Mouse (Mus musculus): ENCODE measurements around the gene Mical2.
A peak's percentile ranks its signal among the peaks of the same experiment; 100 is the strongest.

Mical2 gene

DNA sequence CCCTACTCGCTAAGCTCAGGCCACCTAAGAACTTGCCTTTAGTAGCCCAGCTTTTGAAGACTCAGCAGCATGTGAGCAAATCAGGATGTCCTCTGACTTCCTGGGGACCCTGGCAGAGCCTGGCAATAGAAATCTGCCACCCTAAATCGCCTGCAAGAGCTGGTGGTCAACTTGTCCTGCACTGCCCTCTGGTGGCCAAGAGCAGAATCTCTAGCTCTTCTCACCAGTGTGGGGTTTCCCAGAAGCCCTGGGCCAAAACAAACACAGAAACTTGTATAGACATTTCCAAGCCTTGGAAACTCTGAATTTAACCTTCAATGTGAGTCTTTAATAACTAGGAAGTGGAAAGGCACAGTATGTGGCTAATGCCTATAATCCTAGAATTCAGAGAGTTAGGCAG lies 143.4 kb downstream of the Mical2 start:
- DNase-seq = peak; percentile 78

DNA sequence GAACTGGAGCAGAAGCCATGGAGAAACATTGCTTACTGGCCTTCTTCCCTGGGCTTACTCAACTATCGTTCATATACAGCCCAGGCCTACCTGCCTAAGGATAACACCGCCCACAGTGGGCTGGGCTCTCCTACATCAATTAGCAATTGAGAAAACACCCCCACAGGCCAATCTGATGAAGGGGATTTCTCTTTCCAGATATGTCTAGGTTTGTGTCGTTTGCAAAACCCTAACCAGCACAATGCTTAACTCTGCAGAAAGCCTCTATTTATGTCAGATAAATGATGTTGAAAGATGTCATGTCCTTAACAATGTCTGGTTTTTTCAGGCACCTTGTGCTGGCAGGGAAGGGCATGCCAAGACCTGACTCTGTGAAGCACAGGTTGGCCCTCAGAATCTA lies 144.3 kb downstream of the Mical2 start:
- no peak for DNase-seq

- no peak for DNase-seq
These were observed 145.7 kb downstream of the Mical2 start for GRCm38 (mm10) chr7:112371387-112371786.

- no peak for DNase-seq
These were observed 148.4 kb downstream of the Mical2 start for GRCm38 (mm10) chr7:112374035-112374434.

- DNase-seq = no peak
These were observed 149.4 kb downstream of the Mical2 start for GRCm38 (mm10) chr7:112375062-112375461.

DNA sequence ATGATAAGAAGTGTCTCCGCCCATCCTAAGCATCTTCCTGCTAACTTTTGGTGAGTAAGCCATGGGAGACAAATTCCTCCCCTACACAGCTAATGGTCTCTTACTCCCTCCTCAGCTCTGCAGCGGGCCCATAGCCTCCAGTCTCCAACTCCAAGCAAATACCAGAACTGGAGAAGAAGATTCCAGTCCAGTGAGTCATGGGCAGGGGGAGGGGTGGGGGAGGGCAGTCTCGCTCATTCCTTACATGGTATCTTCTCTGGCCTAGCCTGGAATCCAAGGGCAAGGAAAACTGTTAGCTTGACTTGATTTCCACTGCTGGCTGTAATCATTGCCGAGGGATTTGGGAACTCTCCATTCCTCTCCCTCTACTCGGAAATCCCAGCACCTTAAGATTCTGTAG lies 150.2 kb downstream of the Mical2 start:
- peak; percentile 50 for DNase-seq

DNA sequence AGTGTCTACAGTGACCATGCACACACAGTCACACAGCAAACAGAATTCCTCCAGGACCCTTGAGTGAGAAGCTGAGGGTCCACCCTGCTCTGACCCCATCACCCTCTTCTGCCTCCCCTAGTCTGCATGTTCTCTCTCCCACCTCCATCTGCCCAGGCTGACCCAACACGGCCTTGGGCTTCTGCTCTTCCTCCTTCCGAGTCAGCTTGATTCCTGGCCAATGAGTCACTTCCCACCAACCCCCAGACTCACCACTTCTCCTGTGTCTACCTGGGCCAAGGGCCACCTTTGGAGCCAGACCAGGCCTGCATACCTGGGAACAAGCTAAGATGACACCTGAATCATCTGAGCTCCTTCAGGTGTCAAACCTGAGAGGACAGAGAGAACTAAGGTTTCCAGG lies 151.0 kb downstream of the Mical2 start:
- DNase-seq = no peak

- DNase-seq = peak; percentile 75
These were observed 151.7 kb downstream of the Mical2 start for GRCm38 (mm10) chr7:112377314-112377713.

GRCm38 (mm10) chr7:112378056-112378455 lies 152.4 kb downstream of the Mical2 start:
- DNase-seq = no peak

DNA sequence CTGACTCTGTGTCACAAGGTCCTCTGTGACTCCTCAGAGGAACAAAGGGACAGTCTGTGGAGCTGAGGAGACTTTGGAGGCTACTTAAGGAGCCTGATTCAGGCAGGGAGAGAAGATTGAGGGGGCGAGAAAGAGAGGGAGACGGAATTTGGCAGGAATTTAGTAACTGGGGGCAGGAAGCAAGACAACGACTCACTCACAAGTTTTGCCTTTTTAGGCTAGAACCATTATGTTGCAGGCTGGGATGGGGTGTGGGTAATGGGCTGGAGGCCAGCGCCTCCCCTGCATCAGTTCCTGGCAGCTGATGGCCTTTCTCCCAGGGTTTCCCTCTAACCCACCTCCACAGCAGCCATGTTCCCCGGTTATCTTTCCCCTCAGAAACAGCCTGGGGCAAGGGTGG lies 152.8 kb downstream of the Mical2 start:
- no peak for DNase-seq

DNA sequence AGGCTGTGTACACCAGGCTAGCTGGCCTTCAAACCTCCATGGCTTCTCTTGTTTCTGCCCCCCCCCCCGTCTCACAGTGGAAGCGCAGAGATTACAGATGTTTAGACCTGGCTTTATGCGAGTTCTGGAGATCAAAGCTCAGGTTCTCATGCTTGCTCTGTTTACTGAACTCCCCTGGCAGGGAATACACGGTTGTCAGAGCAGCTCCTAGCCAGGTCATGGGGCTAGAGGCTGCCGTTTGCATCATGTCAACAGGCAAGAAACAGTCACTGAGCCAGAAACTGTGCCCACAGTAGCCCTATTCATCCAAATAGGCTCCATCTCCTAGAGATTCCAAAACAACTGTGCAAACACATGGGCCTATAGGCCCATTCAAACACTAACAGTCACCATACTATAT lies 160.9 kb downstream of the Mical2 start:
- DNase-seq = no peak

DNA sequence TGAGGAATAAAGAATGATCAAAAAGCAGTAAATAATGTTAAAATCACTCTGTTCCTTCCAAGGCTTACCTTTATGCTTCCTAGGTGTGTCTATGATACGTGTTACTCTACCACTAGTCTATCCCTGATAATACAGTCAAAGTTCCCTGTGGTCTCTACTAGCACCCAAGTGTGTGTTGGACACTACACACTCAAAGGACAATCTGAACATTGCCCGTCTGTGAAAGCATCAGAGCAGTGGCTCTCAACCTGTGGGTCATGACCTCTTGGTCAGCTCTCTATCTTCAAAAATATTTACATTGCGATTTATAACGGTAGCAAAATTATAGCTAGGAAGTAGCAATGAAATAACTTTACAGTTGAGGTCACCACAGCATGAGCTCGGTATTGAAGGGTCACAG lies 162.2 kb downstream of the Mical2 start:
- no peak for DNase-seq

- no peak for DNase-seq
These were observed 162.8 kb downstream of the Mical2 start for GRCm38 (mm10) chr7:112388363-112388875.

- no peak for DNase-seq
These were observed 164.1 kb downstream of the Mical2 start for GRCm38 (mm10) chr7:112389611-112390251.

GRCm38 (mm10) chr7:112390252-112390936 lies 164.7 kb downstream of the Mical2 start:
- no peak for DNase-seq

DNA sequence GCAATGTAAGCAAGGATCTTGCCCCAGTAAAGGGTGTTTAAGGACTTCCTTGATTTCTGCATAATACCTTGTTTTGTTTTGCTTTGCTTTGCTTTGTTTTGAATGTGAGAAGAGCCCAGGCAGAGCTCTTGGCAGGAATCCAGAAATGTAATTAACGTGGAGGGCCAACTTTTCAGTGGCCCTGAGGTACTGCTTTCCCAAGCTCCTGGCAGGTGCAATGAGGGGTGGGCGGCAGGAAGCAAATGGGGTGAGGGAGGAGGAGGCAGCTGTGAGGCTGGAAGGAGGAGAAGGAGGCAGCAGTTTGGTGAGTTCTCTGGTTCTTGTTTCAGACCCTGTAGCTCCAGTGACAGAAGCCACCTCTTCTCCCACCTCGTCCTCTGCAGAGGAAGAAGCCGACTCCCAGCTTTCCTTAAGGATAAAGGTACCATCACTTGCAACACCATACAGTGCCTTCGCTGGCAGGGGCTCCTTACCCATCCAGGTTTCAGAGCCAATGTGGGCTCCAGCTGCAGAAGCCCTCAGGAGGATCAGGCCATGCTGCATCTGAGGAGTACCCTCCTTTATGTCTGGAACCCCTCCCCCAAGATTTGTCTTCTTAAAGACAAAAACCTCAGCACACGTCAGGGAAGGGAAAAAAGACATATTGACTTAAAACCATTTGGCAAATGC lies 165.4 kb downstream of the Mical2 start:
- DNase-seq = no peak

GRCm38 (mm10) chr7:112397786-112398185 lies 172.1 kb downstream of the Mical2 start:
- DNase-seq = no peak

DNA sequence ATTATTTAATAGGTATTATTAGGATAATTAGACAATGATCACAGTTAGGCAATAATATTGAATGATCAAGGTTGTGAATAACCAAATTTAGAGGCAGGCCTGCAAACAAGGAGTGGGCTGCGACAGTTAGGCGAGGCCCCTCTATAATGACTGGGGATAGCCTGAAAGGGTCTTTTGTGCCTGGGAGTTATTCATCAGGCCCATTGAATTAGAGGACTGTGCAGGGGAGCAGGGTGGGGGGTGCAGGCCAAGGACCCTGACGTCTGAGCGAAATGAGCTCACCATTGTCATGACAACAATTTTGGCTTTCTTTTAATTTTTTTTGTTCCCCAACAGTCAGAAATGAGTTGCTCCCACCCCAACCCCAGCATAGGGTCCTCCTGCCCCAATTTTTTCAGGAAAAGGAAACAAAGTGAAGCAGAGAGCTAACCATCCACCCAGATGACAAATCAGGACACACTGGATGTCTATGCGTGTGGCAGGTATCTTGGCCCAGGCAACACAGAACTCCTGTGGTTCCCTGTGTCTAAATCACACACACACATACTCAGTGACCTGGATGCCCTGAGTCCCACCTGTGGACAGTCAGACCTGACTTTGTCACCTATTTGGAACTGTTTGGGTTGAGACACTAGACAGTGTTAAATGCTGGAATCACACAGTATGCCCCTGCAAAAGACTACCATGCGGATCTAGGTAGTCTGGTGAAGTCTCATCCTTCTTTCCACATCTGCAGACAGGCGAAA lies 173.9 kb downstream of the Mical2 start:
- DNase-seq = no peak

DNA sequence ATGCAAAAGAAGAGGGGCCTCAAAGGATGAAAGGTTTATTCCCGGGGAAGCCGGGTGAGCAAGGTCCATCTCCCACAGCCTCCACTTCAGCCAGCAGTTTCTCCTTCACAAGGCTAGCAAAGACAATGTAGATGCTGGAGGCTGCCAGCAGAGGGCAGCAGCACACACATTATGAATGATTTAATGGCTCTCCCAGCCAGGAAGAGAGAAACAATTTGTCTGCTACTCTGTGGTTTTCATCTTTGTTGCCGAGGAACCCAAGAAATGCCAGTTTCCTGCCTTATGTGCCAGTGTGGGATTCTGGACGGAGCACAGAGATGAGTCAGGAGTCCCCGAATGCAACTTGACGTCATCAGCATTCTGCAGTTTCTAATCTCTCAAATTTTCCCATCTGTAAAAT lies 174.5 kb downstream of the Mical2 start:
- peak; percentile 69 for DNase-seq

DNA sequence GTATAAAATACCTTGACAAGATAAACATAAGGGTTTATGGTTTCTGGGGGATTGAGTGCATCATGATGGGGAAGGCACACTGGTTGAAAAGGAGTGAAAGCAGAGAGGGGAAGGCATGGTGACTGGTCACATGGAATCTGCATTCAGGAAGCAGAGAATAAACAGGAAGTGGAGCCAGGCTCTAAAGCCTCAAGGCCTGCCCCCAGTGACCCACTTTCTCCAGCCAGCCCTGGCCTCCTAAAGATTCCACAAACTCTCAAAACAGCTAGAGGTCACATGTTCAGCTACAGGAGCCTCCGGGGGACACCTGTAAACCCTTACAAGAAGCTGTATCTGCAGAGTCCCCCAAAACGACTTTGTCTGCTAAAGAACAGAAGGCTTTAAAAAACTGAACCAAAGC lies 179.4 kb downstream of the Mical2 start:
- DNase-seq = no peak

- DNase-seq = no peak
These were observed 179.9 kb downstream of the Mical2 start for GRCm38 (mm10) chr7:112405578-112405977.

DNA sequence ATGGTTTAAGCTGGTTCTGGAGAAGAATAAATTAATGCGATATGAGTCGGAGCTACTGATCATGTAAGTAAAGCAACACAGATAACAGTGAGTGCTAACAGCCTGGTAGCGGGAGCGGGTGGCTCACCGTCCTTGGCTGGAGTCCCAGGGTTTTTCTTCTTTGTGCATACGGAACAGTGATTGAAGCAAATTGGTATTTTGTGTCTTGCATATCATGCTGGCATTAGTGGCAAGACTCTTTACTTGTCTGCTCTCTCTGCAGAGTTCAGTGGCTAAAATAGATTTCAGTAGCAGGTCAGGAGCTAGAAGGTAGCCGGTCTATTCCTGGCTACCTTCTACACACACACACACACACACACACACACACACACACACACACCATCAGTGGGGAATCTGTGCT lies 181.9 kb downstream of the Mical2 start:
- no peak for DNase-seq

DNA sequence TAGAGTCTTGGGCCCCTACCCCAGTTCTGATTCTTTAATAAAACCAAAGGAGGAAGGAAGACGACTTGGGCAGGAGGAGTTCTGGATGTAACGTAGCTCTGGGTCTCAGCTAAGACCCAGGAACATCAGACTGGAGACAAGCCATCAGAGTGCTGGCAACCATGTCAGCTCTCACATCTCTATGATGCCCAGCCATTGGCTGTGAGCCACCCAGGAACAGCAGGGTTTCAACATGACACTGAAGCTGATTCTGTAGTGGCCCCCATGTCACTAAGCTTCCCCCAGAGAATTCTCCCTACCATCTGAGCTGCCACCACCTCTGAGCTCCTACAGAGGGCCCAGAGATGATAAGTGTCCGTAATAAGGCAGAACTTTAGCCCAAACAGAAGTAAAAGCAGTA lies 184.3 kb downstream of the Mical2 start:
- DNase-seq = no peak

Measured in liver (tissue).